Mouse (Mus musculus) forebrain, embryonic 15.5 days (tissue): ENCODE results near the gene Xpo1. TPM values are rescaled to one million over a fixed set of nuclear protein-coding genes. Genes with fewer than 3 reads are reported as not detected.
"Not testable (repeated sequence)": the region's sequence is repeated elsewhere in the genome, so short reads cannot be mapped to it uniquely, and the experiment has no call there.

Source experiments
- ATAC-seq: fragments of 200-750 bp; cut with Nextera tagmentation; replicated peaks from 2 replicates; pipeline ENCODE4 v1.8.0; 2017; ENCODE audit warnings: mild to moderate bottlenecking, moderate TSS enrichment, moderate library complexity
- H3K27ac ChIP-seq: fragments of 300-500 bp; sonication (generic); replicated peaks from 2 replicates; pipeline ENCODE4 v1.5.1; 2015; ENCODE audit warnings: mild to moderate bottlenecking, inconsistent platforms
- H3K27me3 ChIP-seq: fragments of 300-500 bp; sonication (generic); 2 replicates; pipeline ENCODE4 v1.6.1; 2015; ENCODE audit warnings: inconsistent platforms
- H3K36me3 ChIP-seq: fragments of 300-500 bp; sonication (generic); 2 replicates; pipeline ENCODE4 v1.6.1; 2015; ENCODE audit warnings: mild to moderate bottlenecking, inconsistent platforms
- H3K4me1 ChIP-seq: fragments of 300-500 bp; sonication (generic); 2 replicates; pipeline ENCODE4 v1.6.1; 2015; ENCODE audit warnings: inconsistent platforms
- H3K4me2 ChIP-seq: fragments of 300-500 bp; sonication (generic); replicated peaks from 2 replicates; pipeline ENCODE4 v1.6.1; 2015; ENCODE audit warnings: mild to moderate bottlenecking, inconsistent platforms
- H3K4me3 ChIP-seq: fragments of 300-500 bp; sonication (generic); 2 replicates; pipeline ENCODE4 v1.5.1; 2015; ENCODE audit warnings: mild to moderate bottlenecking, inconsistent platforms
- H3K9ac ChIP-seq: fragments of 300-500 bp; sonication (generic); replicated peaks from 2 replicates; pipeline ENCODE4 v1.6.1; 2015; ENCODE audit warnings: mild to moderate bottlenecking, inconsistent platforms
- H3K9me3 ChIP-seq: fragments of 300-500 bp; sonication (generic); 2 replicates; pipeline ENCODE4 v1.6.1; 2016; ENCODE audit warnings: inconsistent platforms
- WGBS: fragments of 180-500 bp; shearing (Covaris S2); methylation state at CpG from one replicate; pipeline ENCODE4 v1.1.7; 2015; ENCODE audit warnings: mixed read lengths; 5-methylcytosine and 5-hydroxymethylcytosine counted together
- polyA plus RNA-seq: library from polyadenylated mRNA; unstranded; fragments of >200 nt; fragmentation: Nextera tagmentation; extraction: Ambion mirVana; gene quantifications from 2 replicates; pipeline ENCODE4 v1.2.1, GENCODE M21; 2015

The Xpo1 gene
- polyA plus RNA-seq, 1 experiment from 2014 or later = 97.0 TPM

GRCm38 (mm10) chr11:23259481-23259880, 3.6 kb downstream of the Xpo1 start:
- peaks cover 18% of the 10 kb centered on the region for H3K36me3 ChIP-seq
- no peak for ATAC-seq
- no peak overlapping the region for H3K9ac ChIP-seq
- WGBS = 55% methylated on average over 1 of the region's 1 CpGs
- no peak overlapping the region for H3K4me3 ChIP-seq
- no peaks in the 10 kb centered on the region for H3K27me3 ChIP-seq
- peaks cover 25% of the 10 kb centered on the region for H3K4me1 ChIP-seq
- no peak overlapping the region for H3K27ac ChIP-seq
- no peaks in the 10 kb centered on the region for H3K9me3 ChIP-seq
- H3K4me2 ChIP-seq = no peak overlapping the region

- no peak overlapping the region for H3K4me3 ChIP-seq
- H3K9me3 ChIP-seq = no peaks in the 10 kb centered on the region
- H3K9ac ChIP-seq = no peak overlapping the region
- no peak overlapping the region for H3K4me2 ChIP-seq
- no peaks in the 10 kb centered on the region for H3K27me3 ChIP-seq
- WGBS = 100% methylated on average over 1 of the region's 1 CpGs
- no peak overlapping the region for H3K27ac ChIP-seq
- peaks cover 20% of the 10 kb centered on the region for H3K4me1 ChIP-seq
- peaks cover 23% of the 10 kb centered on the region for H3K36me3 ChIP-seq
- ATAC-seq = no peak
These were observed 4.3 kb downstream of the Xpo1 start for GRCm38 (mm10) chr11:23260186-23260585.

GRCm38 (mm10) chr11:23261490-23261889, 5.6 kb downstream of the Xpo1 start:
- no peak overlapping the region for H3K27ac ChIP-seq
- H3K36me3 ChIP-seq = peaks cover 29% of the 10 kb centered on the region
- H3K4me3 ChIP-seq = no peak overlapping the region
- H3K4me2 ChIP-seq = no peak overlapping the region
- no peaks in the 10 kb centered on the region for H3K27me3 ChIP-seq
- no peak for ATAC-seq
- H3K9ac ChIP-seq = no peak overlapping the region
- whole genome bisulfite sequencing = 81% methylated on average over 3 of the region's 3 CpGs
- H3K9me3 ChIP-seq = no peaks in the 10 kb centered on the region
- H3K4me1 ChIP-seq = peaks cover 20% of the 10 kb centered on the region

- ATAC-seq = no peak
- no peak overlapping the region for H3K4me3 ChIP-seq
- H3K27ac ChIP-seq = no peak overlapping the region
- H3K36me3 ChIP-seq = peaks cover 47% of the 10 kb centered on the region
- no peak overlapping the region for H3K9ac ChIP-seq
- H3K9me3 ChIP-seq = no peaks in the 10 kb centered on the region
- no peaks in the 10 kb centered on the region for H3K4me1 ChIP-seq
- H3K4me2 ChIP-seq = no peak overlapping the region
- no peaks in the 10 kb centered on the region for H3K27me3 ChIP-seq
These were observed 9.1 kb downstream of the Xpo1 start for GRCm38 (mm10) chr11:23264949-23265348.

- no peak overlapping the region for H3K9ac ChIP-seq
- peaks cover 67% of the 10 kb centered on the region for H3K36me3 ChIP-seq
- no peaks in the 10 kb centered on the region for H3K27me3 ChIP-seq
- H3K4me2 ChIP-seq = no peak overlapping the region
- peak; percentile 66 for ATAC-seq
- H3K9me3 ChIP-seq = no peaks in the 10 kb centered on the region
- H3K4me3 ChIP-seq = no peak overlapping the region
- WGBS = 79% methylated on average over 4 of the region's 4 CpGs
- no peaks in the 10 kb centered on the region for H3K4me1 ChIP-seq
- H3K27ac ChIP-seq = peak overlapping the region; percentile 19; the same call in 1 of the 2 replicates
These were observed 16.2 kb downstream of the Xpo1 start for GRCm38 (mm10) chr11:23271770-23272724.

GRCm38 (mm10) chr11:23275780-23276179, 19.9 kb downstream of the Xpo1 start:
- H3K27ac ChIP-seq = no peak overlapping the region
- H3K27me3 ChIP-seq = no peaks in the 10 kb centered on the region
- no peaks in the 10 kb centered on the region for H3K9me3 ChIP-seq
- H3K4me2 ChIP-seq = no peak overlapping the region
- H3K9ac ChIP-seq = no peak overlapping the region
- peaks cover 78% of the 10 kb centered on the region for H3K36me3 ChIP-seq
- H3K4me3 ChIP-seq = no peak overlapping the region
- no peaks in the 10 kb centered on the region for H3K4me1 ChIP-seq
- WGBS = 63% methylated on average over 3 of the region's 3 CpGs
- no peak for ATAC-seq

- no peak overlapping the region for H3K4me3 ChIP-seq
- no peak overlapping the region for H3K27ac ChIP-seq
- no peak overlapping the region for H3K9ac ChIP-seq
- 95% methylated on average over 4 of the region's 4 CpGs for WGBS
- H3K9me3 ChIP-seq = no peaks in the 10 kb centered on the region
- H3K27me3 ChIP-seq = no peaks in the 10 kb centered on the region
- no peak overlapping the region for H3K4me2 ChIP-seq
- ATAC-seq = no peak
- peaks cover 86% of the 10 kb centered on the region for H3K36me3 ChIP-seq
- H3K4me1 ChIP-seq = no peaks in the 10 kb centered on the region
These were observed 28.6 kb downstream of the Xpo1 start for GRCm38 (mm10) chr11:23284469-23284868.

- H3K27me3 ChIP-seq, H3K27ac ChIP-seq, ATAC-seq, H3K9ac ChIP-seq, H3K9me3 ChIP-seq, H3K4me3 ChIP-seq, H3K4me1 ChIP-seq, H3K4me2 ChIP-seq: not testable (repeated sequence)
- H3K36me3 ChIP-seq = peaks cover 88% of the 10 kb centered on the region
- 92% methylated on average over 4 of the region's 4 CpGs for WGBS
These were observed 33.0 kb downstream of the Xpo1 start for GRCm38 (mm10) chr11:23288866-23289265.

- H3K36me3 ChIP-seq = peaks cover 57% of the 10 kb centered on the region
- no peak for ATAC-seq
- 98% methylated on average over 2 of the region's 2 CpGs for WGBS
These were observed 41.5 kb downstream of the Xpo1 start for GRCm38 (mm10) chr11:23297379-23297778.

GRCm38 (mm10) chr11:23298301-23298700, 42.5 kb downstream of the Xpo1 start:
- H3K4me3 ChIP-seq = no peak overlapping the region
- H3K36me3 ChIP-seq = peaks cover 48% of the 10 kb centered on the region
- H3K9me3 ChIP-seq = no peaks in the 10 kb centered on the region
- no peaks in the 10 kb centered on the region for H3K4me1 ChIP-seq
- no peak overlapping the region for H3K4me2 ChIP-seq
- H3K27ac ChIP-seq = no peak overlapping the region
- no peak overlapping the region for H3K9ac ChIP-seq
- ATAC-seq = no peak
- 94% methylated on average over 2 of the region's 2 CpGs for WGBS
- H3K27me3 ChIP-seq = no peaks in the 10 kb centered on the region

More at GRCm38 (mm10) chr11:23297379-23297778, 41.5 kb downstream of the Xpo1 start:
- H3K4me3 ChIP-seq = no peak overlapping the region
- no peaks in the 10 kb centered on the region for H3K4me1 ChIP-seq
- H3K9ac ChIP-seq = no peak overlapping the region
- H3K27ac ChIP-seq = no peak overlapping the region
- no peak overlapping the region for H3K4me2 ChIP-seq
- H3K27me3 ChIP-seq = no peaks in the 10 kb centered on the region
- H3K9me3 ChIP-seq = no peaks in the 10 kb centered on the region

- H3K27me3 ChIP-seq = no peaks in the 10 kb centered on the region
- H3K27ac ChIP-seq = no peak overlapping the region
- no peaks in the 10 kb centered on the region for H3K9me3 ChIP-seq
- H3K9ac ChIP-seq = no peak overlapping the region
- WGBS = 88% methylated on average over 1 of the region's 1 CpGs
- H3K4me1 ChIP-seq = no peaks in the 10 kb centered on the region
- no peak overlapping the region for H3K4me2 ChIP-seq
- H3K4me3 ChIP-seq = no peak overlapping the region
- peak; percentile 21; the same call in 1 of the 2 replicates for ATAC-seq
- H3K36me3 ChIP-seq = peaks cover 34% of the 10 kb centered on the region
These were observed 44.1 kb downstream of the Xpo1 start for GRCm38 (mm10) chr11:23299910-23300309.

GRCm38 (mm10) chr11:23303126-23303525, 47.3 kb downstream of the Xpo1 start:
- Histone ChIP-seq H3K9me3 (no peaks in the 10 kb centered on the region), H3K27me3 (no peaks in the 10 kb centered on the region), H3K9ac (no peak overlapping the region), H3K4me2 (no peak overlapping the region), H3K4me3 (no peak overlapping the region), H3K4me1 (peaks cover 7% of the 10 kb centered on the region), H3K36me3 (peaks cover 5% of the 10 kb centered on the region; the same call in 1 of the 2 replicates), H3K27ac (no peak overlapping the region)
- WGBS = 81% methylated on average over 1 of the region's 1 CpGs
- no peak for ATAC-seq
